Mouse (Mus musculus) adipocyte (in vitro differentiated cells): Measurements from ENCODE around the gene Prkab1.

Experiments used
- DNase-seq: peaks from one replicate; pipeline ENCODE4 v3.0.0-alpha.2; 2016; ENCODE audit warnings: low spot score

Gene Prkab1

GRCm38 (mm10) chr5:115979134-115979696 lies 45.1 kb downstream of the Prkab1 start:
- no peak for DNase-seq

- DNase-seq = no peak
Measured at GRCm38 (mm10) chr5:115978255-115978654, 46.1 kb downstream of the Prkab1 start.

GRCm38 (mm10) chr5:115977757-115978156 lies 46.6 kb downstream of the Prkab1 start:
- no peak for DNase-seq

GRCm38 (mm10) chr5:115977266-115977665 lies 47.0 kb downstream of the Prkab1 start:
- no peak for DNase-seq

- no peak for DNase-seq
Measured at GRCm38 (mm10) chr5:115976446-115976845, 47.9 kb downstream of the Prkab1 start.

GRCm38 (mm10) chr5:115975672-115976071 lies 48.6 kb downstream of the Prkab1 start:
- DNase-seq = no peak

GRCm38 (mm10) chr5:115971236-115971635 lies 53.1 kb downstream of the Prkab1 start:
- no peak for DNase-seq
